Mouse (Mus musculus) lung, adult 18-20 months (tissue): ENCODE results near the gene Ttll6.

ENCODE experiments used
- DNase-seq, 2 experiments: peaks; one replicate each; pipeline ENCODE4 v3.0.0; 2022; ENCODE audit warnings: mixed read lengths in 2 of 2

Ttll6 gene

DNA sequence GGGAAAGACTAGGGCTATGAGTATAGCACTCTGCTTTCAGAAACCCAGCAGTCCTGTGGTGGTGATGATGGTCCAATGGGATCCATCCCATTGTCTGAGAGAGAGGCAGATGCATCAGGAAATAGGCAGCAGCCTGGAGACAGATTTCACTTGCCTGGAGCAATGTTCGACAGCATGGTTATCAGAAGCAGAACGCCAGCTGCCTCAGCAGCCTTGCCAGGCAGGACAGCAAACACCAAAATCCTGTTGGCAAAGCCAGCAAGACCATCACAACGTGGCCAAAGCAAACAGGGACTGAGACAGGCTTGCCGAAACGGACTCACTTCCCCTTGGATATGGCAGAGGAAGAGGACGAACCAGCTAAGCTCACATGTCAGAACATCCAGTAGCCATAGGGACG is 35.4 kb downstream of the Ttll6 start:
- no peak for DNase-seq

DNA sequence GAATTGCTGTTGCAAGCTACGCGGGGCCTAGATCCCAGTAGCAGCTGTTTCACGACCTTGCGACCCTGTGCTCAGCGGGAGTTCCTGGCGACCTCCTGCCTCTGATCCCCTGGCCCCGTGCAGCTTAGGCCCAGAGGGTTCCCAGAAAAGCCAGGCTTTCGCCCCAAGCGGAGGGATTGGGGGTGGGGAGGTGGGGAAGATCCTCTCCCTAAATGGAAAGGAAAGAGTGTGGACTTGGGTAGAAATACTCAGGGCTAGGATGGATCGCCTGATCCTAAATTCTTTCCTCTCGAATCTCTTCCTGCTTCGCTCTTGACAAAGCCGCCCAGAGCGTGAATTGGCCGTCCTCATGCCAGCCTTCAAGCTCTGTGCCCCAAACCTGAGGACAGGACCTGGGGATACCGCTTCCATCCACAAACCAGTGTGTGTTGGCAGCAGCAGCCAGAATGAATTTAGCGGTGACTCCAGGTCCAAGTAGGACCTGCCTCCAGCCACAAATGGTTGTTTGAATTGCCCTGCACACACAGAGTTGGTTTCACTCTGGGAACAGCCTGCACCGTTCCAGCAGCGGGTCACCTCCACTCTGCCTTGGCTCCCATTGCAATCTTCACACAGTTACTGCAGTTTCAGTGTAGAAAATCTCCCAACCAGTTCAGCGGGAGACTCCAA is 37.3 kb downstream of the Ttll6 start:
- DNase-seq: no peak

DNA sequence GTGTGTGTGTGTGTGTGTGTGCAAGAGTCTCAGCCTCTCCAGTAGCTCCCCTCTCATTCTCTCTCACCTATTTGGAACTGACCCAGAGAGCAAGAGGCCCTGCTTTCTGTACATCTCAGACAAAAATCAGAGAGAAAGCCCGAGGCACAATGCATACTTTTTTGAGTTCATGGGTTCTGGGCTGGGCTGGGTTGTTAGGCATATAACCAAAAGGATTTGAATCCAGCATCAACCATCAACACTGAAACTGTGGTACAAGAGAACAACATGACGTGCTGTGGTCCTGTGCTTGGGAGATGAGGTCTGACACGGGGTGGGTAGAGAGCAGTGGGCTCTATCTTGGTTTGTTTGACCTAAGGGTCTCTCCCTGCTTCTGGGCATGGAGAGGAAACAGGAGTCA is 38.0 kb downstream of the Ttll6 start:
- DNase-seq: no peak

DNA sequence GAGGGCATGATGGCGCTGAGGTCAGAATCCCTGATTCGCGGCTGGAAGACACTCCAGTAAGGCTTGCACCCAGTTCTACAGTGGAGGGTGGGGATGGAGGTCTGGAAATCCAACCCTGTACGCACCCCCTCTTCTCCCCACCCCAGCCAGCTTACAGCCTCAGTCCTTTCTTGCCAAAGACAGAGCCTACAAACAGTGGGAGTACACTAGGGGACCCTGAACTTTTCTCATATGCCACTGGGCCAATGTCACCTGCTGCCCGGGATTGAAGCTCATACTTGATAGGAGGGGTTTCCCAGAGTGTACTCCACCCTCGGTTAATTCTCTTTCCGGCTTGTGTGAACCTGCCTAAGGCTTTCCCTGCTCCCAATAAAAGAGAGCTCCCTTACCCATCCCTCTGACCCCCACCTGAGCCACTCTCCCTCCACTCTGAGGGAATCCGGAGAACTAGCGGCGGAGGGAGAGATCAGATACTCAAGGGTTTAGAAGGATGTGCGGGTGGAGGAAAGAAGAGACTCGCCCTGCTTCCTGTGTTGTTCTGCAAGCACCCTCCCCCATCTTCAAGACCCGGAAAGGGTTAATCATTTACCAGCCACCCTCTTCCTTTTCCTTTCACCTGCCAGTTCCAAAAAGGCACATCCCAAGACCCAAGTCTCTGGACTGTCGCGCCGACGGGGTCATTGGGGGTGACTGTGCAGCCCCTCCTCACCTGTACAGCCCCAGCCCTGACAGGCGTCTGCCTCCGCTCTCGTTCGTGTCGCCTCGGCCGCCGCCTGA is 39.1 kb downstream of the Ttll6 start:
- DNase-seq: no peak

DNA sequence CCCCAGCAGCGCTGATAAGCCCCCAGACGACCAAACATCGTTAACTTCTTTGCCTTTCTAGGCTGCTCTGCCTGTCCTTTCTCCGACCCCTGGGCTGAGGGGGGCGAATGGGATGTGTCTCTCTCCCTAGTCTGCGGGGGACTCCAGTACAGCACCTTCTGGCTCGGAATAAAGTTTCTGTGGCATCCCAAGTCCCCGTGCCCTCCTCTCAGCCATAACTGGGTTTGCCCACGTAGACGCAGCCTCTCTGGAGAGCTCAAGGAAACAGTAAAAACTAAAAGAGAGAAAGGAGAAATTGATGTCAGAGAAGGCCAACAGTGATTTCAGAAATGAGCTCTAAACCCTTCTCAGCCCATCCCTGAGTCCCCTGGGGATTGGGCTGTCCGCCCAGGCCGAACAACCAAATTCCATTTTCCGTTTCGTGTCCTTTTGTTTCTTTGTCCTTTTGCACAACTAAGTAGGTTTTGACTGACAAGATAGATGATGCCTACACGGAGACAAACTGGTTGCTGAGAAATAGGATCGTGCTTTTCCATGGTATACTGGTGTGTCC is 39.8 kb downstream of the Ttll6 start:
- no peak for DNase-seq

DNA sequence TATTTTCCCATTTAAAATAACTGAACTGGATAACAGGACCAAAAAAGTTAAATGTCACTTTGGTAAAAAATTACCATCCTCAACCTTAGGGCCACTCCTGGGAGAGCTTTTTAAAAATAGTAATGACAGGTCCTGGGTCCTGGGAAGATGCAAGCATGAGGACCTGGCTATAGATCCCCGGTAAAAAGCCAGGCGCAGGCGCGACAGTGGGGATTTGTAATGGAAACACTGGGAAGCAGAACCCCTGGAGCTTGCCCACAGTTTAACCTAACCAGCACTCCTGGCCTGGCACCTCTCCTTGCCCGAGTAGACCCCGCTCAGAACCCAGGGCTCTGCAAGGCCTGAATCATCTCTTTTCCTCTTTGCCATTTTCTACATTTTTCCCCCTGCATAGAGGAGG is 41.3 kb downstream of the Ttll6 start:
- DNase-seq: no peak

DNA sequence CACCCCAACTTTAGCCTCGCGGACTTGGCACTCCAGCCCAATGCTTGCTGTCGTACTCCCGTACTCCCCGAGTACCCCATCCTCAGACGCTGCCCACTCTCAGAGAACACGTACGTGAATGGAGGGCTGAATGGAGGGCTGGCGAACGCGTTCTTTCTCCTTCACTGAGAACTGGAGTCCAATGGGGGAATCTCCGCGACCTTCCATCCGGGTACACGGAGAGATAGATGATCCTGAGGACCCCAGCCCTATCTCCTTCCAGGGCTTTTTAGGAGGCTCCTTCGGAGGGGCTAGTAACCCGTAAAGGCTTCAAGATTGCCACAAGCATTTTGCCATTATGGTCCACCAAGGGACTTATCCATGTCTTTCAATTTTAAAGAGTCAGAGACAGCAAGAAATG is 41.9 kb downstream of the Ttll6 start:
- DNase-seq: no peak

DNA sequence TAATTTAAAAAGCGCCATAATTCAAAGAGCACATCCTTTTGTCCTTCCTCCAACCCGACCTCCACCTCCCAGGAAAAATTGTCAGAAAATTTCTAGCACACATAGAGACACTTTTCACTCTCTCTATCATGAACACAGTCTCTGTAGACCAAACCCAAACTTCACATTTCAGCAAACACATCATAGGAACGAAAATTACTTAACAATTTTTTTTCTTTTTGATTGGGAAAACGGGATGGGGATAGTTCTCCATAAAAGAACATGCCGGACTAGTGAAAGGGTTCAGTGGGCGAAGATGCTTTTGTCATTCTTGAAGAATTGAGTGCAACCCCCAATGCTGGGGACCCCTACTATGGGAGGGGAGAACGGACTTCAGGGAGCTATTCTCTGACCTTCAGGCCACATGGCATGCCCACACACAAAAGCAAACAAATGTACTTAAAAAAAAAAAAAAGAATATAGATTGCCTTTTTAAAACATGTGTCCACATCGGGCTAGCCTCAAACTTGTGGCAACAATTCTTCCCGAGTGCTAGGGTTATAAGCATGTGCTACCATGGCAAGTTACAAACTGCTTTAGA is 42.5 kb downstream of the Ttll6 start:
- no peak for DNase-seq

DNA sequence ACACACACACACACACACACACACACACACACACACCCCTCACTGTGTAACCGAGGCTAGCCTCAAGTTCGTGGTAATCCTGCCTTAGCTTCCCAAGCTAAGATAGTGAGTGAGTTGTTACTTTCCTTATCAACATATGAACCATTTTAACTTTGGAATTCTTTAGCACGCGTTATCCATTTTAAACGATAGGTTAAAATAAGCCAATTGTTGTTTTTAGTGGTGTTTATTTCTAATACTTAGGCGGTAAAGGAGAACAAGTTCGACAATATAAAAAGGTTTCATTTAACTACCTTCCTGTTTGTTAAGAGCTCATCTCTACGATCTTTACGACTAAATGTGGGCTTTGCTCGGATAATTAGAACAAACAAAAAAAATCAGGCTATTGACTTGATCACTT is 43.3 kb downstream of the Ttll6 start:
- no peak for DNase-seq

DNA sequence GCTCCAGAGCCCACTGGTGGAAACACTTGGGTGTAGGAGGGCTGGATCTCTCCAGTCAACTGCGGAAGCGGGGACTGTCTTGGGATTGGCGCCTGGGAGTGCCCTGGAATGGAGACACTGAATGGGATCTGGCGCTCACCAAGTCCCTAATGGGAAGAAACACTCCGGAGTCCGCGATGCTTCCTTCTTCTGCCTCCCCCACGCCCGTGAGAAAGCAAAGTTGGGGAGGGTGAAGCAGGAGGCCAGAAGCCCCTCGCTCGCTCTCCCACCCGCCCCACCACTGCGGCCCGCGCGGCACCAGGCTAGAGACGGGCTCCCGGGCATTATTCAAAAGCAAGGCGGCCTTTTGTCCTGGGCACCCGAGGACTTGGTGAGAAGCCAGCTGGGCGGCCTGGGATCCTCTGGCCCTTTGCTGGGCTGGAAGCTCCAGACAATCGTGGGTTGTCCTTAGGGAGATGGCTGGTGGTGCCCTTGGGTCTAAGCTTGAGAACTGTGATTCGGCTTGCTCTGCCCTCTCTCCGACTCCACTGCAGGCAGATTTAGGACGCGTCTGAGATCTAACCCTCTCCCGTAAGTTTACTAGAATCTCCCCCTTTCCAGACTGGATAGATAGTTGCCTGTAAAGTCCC is 44.1 kb downstream of the Ttll6 start:
- no peak for DNase-seq

DNA sequence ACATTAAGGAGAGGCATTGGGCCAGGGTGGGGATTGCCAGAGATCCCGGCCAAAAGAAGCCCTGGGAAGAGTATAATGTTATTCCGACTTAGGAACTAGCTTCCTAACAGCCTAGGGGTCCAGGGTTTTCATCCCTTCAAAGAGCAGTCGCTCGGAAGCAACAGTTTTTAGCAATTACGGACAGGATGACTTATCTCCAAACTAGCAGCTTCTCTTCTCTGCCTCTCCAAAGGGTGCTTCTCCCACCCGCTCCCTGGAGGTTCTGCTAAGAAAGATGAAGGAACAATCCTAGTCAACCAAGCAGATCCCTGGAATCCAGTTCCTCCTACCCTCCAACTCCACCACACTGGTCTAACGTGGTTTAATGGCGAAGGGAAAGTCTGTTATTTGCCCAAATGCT is 44.8 kb downstream of the Ttll6 start:
- DNase-seq: no peak

DNA sequence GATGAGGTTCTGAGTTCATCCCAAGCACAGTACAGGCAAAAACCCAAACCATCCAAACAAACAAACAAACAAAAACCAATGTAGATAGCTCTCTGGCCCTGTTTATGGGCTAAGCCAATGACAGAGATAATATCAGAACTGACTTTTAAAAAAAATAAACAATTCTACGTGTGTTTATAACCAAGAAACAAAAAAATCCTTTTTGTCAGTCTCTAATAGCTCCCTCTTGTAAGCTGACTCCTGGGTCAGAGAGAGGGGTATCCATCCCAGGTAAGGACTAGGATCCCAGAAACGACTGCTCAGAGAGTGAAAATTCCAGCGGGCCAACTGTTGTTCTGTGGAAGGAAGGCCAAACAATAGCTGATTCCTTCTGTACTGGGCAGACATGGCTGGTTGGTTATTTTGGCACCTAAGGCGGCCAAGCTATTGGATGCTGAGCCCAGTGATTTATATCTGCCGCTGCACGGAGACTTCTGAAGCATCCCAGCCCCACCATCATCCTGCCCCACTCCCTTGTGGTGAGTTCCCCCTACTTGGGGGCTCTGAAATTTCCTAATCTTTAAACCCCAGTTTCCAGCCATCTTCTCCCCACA is 45.4 kb downstream of the Ttll6 start:
- no peak for DNase-seq

DNA sequence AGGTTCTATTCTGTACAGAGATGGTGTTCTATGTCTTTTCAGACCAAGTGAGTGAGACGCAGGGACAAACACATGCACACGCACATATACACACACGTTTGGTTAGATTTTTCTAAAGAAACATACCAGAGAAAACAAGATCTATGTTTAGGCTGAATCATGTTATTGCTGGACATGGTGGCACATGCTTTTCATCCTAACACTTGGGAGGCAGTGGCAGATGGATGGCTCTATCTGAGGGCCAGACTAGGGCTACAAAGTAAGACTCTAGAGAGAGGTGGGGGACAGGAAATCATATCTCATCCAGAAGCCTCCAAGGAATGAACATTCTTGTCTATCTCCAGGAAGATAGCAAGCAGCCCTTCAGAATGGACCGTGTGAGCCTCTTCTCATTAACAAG is 47.5 kb downstream of the Ttll6 start:
- no peak for DNase-seq

DNA sequence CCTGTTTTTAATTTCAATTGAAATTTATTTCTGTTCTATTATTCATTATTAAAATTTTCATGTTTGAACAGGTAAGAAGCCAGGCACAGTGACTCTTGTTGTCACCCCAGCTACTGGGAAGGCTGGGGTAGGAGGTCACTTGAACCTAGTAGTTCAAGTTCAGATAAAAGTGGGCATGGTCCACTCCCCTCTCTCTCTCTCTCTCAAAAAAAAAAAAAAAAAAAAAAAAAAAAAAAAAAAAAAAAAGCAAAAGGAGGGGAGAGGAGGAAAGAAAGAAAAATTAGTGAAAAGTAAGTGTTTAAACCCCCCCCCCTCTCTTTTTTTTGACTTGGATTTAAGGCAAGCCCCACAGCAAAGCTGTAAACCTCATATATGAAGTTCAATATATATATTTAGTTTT is 50.6 kb downstream of the Ttll6 start:
- no peak for DNase-seq

DNA sequence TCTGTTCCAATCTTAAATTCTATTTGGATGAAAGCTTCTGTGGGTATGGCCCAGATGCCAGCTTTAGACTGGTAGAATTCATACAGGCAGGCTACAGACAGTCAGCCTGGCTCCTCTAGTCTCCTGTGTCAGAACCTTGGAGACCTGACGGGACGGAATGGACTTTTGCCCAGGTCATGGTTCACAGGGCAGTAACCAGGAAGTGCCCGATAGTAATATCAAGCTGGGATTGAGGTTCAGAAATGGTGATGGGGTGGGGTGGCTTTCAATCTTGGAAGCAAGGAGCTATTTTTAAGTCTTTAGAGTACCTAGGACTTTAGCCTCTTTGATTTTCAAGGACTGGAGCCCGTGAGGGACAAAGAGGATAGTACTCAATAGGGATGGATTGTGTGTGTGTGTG is 53.7 kb downstream of the Ttll6 start:
- no peak for DNase-seq

DNA sequence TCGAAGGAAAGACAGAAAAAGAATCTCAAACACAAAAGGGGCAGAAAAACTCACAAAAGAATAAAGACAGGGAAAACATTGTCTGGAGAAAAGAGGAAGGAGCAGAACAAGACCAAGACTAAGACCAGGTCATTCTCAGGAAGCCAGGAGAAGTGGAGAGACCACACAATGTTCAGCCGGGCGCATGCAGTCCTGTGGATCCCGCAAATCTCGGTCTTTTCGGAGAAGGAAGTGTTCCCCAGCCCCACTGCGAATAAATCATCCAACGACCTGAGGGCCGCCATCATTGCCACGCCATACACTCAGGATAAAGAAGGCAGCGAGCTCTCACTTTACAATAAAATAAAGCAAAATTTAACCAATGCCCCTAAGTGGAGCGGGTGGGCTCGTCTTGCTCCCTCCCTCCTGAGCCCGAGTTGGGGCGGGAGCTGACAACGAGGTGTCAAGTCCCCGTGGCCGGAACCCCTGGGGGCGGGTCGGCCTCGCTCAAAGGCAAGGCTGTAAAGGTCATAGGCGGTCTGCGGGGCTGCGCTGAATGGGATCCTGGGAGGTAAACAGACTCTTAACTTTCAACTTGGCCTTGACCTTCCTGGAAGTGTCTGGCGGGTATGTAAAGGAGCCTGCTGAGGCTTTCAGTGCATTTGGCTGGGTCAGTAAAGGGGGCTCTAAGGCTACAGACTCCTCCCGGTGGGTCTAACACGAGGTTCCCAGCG is 56.4 kb downstream of the Ttll6 start:
- no peak for DNase-seq

DNA sequence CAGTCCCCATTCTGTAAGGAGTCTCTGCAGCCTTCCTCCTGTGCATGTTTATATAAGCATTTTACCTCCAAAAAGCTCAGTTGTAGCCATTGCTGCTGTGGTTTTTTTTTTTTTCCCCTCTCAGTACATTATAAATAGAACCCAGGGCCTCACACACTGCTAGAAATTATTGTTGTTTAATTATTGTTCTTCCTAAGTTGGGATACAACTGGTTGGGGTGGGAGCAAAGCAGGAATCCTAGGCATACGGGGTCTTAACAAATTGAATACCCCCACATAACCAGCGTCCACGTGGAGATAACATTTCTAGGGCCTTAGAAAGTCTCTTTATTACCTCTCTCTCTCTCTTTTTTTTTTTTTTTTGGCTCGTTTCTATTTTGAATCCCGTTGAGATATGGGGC is 57.5 kb downstream of the Ttll6 start:
- DNase-seq: no peak

DNA sequence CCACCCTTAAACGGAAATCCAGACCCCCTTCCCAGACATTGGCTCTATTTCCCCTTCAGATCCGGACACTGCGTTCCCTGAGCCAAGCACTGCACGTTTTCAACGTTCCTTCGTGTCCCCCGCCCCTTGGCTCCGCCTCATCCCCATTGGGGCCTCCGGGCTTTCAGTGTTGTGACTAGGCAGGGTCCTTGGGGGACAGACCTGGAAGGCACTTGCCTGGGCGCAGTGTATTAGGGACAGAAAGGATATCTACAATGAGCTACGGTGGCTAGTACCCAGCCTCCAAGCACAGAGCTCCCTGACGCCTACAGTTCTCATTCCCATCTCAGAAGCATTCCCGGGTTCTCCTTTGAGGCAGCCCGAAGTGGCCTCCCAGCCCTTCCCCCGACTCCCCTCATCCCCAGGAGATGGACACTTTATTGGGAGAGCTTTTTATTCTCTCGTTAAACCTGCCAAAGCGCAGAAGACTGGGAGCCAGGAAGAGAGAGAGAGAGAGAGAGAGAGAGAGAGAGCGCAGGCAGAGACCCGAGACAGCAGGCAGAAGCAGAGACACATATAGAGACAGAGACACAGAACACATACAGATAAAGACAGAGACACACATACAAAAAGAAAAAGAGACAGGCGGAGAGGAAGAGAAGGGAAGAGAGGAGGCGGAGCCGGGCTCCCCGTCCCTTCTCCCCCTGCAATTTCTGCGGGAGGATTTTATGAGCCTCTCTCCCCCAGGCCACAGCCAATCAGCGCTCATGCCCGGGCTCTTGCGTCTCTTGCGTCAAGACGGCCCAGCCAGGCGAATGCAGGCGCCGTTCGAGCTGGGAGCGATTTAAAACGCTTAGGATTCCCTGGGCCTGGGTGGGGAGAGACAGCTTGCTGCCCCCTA is 60.2 kb downstream of the Ttll6 start, which contains the start of gene Hoxb13:
Gene Hoxb13 (plus strand): TSS at position 796 of the 880 bp plus-strand sequence.
- DNase-seq: no peak

DNA sequence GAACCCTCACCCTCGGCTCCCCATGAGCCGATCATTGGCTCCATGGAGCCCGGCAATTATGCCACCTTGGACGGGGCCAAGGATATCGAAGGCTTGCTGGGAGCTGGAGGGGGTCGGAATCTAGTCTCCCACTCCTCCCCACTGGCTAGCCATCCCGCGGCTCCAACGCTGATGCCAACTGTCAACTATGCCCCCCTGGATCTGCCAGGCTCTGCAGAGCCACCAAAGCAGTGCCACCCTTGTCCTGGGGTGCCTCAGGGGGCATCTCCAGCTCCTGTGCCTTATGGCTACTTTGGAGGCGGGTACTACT is 60.8 kb downstream of the Ttll6 start:
- DNase-seq: no peak

DNA sequence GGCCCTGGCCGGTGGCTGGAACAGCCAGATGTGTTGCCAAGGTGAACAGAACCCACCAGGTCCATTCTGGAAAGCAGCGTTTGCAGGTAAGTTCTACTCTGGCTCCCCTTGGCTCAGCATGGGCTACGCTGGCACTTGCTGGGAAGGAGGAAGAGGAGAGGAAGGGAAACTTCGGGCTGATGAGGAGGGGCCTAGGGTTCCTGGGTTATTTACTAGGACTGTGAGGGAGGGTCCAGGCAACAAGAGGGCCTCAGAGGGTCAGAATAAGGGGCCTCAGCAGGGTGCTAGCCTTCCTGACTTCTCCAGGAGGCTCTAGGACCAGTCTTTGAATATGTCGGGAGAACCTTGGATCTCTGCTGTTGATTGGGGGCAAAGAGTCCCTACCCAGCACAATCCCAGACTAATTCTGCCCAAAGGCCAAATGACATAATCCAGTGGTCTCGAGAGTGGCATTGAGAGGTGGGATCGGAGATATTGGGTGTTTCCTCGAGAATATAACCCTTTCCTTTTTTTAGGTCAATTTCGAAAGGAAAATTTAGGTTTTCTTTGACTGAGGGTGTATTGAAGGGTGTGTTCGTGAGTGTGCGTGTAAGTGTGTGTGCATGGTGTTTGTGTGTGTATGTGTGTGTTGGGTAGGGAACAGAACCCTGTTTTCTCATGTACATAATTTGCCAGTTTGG is 61.5 kb downstream of the Ttll6 start:
- DNase-seq: no peak

DNA sequence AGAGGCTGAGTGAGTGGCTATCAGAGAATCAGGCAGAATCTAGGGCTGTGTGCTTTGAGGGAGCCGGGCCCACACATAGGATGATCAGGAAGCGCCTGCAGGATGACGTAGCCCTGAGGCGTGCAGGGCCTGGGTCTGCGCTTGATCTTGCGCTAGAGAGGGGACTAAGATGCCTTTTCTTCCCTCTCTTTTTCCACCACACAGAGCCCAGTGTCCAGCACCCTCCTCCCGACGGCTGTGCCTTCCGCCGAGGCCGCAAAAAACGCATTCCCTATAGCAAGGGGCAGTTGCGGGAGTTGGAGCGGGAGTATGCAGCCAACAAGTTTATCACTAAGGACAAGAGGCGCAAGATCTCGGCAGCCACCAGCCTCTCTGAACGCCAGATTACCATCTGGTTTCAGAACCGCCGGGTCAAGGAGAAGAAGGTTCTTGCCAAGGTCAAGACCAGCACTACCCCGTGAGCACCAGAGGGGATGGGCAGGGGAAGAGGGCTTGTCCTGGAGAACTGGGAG is 62.2 kb downstream of the Ttll6 start:
- no peak for DNase-seq
